Mouse (Mus musculus): ENCODE measurements around the gene Cd96. TPM values are rescaled to one million over a fixed set of nuclear protein-coding genes. Genes with fewer than 3 reads are reported as not detected.

Cd96 gene
- total RNA-seq (2023; ENCODE audit: inconsistent age) = 0.39 to 0.61 TPM (median 0.44 TPM) in 4 replicates

DNA sequence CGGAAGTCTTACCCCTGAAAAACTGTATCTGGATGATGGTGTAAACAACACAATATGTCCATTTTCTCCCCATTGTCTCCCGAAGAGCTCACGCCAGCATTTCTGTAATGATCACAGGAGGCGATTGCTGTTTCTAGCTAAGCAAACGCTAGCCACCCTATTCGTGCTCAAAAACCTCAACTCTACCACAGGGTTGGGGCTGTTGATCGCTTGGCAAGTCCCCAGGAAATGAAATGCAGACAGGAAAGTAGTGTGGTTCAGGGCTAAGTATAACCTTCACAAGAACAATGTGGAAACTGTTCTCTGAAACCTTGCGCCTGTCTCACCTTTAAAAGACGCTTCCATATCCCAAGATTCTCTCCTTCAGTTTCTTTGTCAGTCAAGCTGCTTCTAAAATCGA is at the start of gene Cd96:
TSS of gene Cd96 (minus strand) at position 232 of the 400 bp plus-strand sequence.

GRCm38 (mm10) chr16:46154832-46155231 is 34.8 kb upstream of the Cd96 start, which contains the start of gene Gm4737:
Gm4737 (minus strand) TSS chr16:46155077.

GRCm38 (mm10) chr16:46010153-46010905 is 109.7 kb downstream of the Cd96 start, which contains the start of gene Plcxd2:
Plcxd2 (minus strand) TSS chr16:46010218.

Other genes starting within 250 kb of the Cd96 start
- gene Phldb2, start 166.7 kb downstream of the Cd96 start, total RNA-seq (2023; ENCODE audit: inconsistent age) = not detected in 4 replicates
- 2.9 to 3.8 TPM (median 3.2 TPM) in 4 replicates for gene Plcxd2, start 110.0 kb downstream of the Cd96 start, total RNA-seq (2023; ENCODE audit: inconsistent age)
- 17.3 to 24.0 TPM (median 19.9 TPM) in 4 replicates for gene Gm4737, start 34.8 kb upstream of the Cd96 start, total RNA-seq (2023; ENCODE audit: inconsistent age)

All from B cell, adult (primary cell).